Mouse (Mus musculus) spleen, postnatal 4 days (tissue): ENCODE data around the gene Pdgfra.

ENCODE experiments used
- DNase-seq, 2 experiments: peaks; one replicate each; pipeline ENCODE4 v3.0.0; 2022; ENCODE audit warnings: low spot score in 2 of 2

Gene Pdgfra

GRCm38 (mm10) chr5:75152021-75152425, at the start of gene Pdgfra:
TSS of gene Pdgfra (plus strand) at chr5:75152292.
- DNase-seq, result no peak

GRCm38 (mm10) chr5:75106511-75106910, 45.6 kb upstream of the Pdgfra start:
- DNase-seq, result no peak

- DNase-seq, result no peak
Measured at GRCm38 (mm10) chr5:75109368-75109767, 42.7 kb upstream of the Pdgfra start.

- no peak for DNase-seq
Measured at GRCm38 (mm10) chr5:75111781-75112180, 40.3 kb upstream of the Pdgfra start.

GRCm38 (mm10) chr5:75118840-75119239, 33.3 kb upstream of the Pdgfra start:
- DNase-seq, result peak; percentile 21 to 73

- DNase-seq, result no peak
Measured at GRCm38 (mm10) chr5:75121646-75122045, 30.4 kb upstream of the Pdgfra start.

GRCm38 (mm10) chr5:75134681-75135080, 17.4 kb upstream of the Pdgfra start:
- DNase-seq, result no peak

GRCm38 (mm10) chr5:75143092-75143491, 9.0 kb upstream of the Pdgfra start:
- peak in 1 of 2 experiments; percentile 30 for DNase-seq

- DNase-seq, result no peak
Measured at GRCm38 (mm10) chr5:75143767-75144166, 8.3 kb upstream of the Pdgfra start.

GRCm38 (mm10) chr5:75145341-75145740, 6.8 kb upstream of the Pdgfra start:
- no peak for DNase-seq

GRCm38 (mm10) chr5:75146469-75146868, 5.6 kb upstream of the Pdgfra start:
- no peak for DNase-seq

GRCm38 (mm10) chr5:75148343-75149127, 3.6 kb upstream of the Pdgfra start:
- DNase-seq, result no peak

GRCm38 (mm10) chr5:75149380-75149779, 2.7 kb upstream of the Pdgfra start:
- no peak for DNase-seq

- no peak for DNase-seq
Measured at GRCm38 (mm10) chr5:75149880-75150279, 2.2 kb upstream of the Pdgfra start.

- DNase-seq, result no peak
Measured at GRCm38 (mm10) chr5:75150341-75150981, 1.6 kb upstream of the Pdgfra start.

- DNase-seq, result peak; percentile 38 to 67
Measured at GRCm38 (mm10) chr5:75151146-75151900, 769 bp upstream of the Pdgfra start.

GRCm38 (mm10) chr5:75152791-75153625, 916 bp downstream of the Pdgfra start:
- no peak for DNase-seq

- DNase-seq, result no peak
Measured at GRCm38 (mm10) chr5:75153626-75153960, 1.5 kb downstream of the Pdgfra start.

- DNase-seq, result no peak
Measured at GRCm38 (mm10) chr5:75153961-75154620, 2.0 kb downstream of the Pdgfra start.

- DNase-seq, result no peak
Measured at GRCm38 (mm10) chr5:75154621-75155235, 2.6 kb downstream of the Pdgfra start.

GRCm38 (mm10) chr5:75155281-75155680, 3.2 kb downstream of the Pdgfra start:
- DNase-seq, result no peak
